Mouse (Mus musculus) right cerebral cortex, postnatal 4 days (tissue): ENCODE results near the gene Igf2bp3.
"Not testable (repeated sequence)": the region's sequence is repeated elsewhere in the genome, so short reads cannot be mapped to it uniquely, and the experiment has no call there.

Experiments
- DNase-seq: peaks from one replicate; pipeline ENCODE4 v3.0.0-alpha.2; 2022

The Igf2bp3 gene

DNA sequence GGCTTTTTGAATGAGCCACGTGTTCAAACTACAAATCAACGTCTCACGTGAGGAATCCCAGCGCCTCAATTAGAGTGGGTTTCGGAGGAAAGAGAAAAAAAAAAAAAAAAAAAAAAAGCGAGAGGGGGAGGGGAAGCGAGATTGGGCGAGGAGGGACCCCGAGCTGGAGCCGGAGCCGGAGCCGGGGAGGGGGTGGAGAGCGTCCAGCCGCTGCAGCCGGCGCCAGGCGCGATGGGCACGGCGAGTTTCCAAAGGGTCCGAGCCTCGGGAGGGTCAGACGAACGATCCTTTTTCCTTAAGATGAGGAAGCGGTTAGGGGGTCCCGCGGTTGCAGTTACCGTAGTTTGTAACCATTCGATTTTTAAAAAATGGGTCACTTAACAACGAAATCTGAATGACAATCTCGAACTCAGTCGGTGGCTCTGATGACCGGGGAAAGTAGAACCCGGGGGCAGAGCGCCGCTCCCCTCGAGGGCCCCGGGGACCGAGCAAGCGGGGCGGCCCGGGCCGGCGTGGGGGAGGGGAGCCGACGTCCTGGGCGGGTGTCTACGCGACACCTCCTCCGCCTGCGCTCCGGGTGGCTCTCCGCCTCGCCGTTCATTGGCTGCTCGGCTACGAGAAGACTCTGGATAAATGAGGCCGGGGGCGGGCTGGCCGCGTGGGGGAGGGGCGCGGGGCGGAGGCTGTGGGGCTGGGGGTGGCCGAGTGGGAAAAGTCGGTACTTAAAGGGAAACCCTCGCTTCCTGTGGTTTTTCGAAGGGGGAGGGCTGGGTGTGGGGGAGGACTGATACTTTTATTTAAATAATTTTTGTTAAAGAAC, at the start of gene Igf2bp3:
TSS of gene Igf2bp3 (minus strand) at position 30 of the 820 bp plus-strand sequence.
- peak; percentile 76 for DNase-seq

DNA sequence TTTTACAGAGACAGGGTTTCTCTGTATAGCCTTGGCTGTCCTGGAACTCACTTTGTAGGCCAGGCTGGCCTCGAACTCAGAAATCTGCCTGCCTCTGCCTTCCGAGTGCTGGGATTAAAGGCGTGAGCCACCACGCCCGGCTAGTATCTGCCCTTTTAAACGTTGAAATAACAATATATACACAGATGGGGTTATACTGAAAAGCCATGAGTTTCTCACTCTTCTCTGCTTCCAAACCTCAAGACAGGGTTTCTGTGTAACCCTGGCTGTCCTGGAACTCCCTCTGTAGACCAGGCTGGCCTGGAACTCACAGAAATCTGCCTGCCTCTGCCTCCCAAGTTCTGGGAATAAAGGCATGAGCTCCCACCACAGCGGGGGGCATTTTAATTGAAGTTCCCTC, 49.7 kb upstream of the Igf2bp3 start:
- DNase-seq, result not testable (repeated sequence)

DNA sequence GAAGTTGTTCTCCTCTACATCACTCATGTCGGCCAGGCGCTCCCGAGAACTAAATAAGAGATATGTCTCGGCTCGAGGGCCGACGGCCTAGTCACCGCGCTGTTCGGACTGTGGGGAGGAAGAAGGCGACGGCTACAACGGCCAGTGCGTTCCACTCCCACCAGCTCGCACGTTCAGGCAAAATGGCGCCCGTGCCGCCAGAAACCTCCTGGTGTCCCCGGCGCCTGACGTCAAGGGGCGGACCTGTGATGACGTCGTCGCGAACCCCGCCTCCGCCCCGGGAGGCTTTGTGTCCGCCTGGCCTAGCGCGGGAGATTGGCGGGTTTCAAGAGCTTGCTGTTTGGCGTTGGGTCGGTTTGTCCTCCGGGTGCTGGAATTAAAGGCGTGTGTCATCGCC, 49.1 kb upstream of the Igf2bp3 start, which contains the start of gene Tra2a:
TSS of gene Tra2a (minus strand) at position 187 of the 397 bp plus-strand sequence.
- peak; percentile 94 for DNase-seq

DNA sequence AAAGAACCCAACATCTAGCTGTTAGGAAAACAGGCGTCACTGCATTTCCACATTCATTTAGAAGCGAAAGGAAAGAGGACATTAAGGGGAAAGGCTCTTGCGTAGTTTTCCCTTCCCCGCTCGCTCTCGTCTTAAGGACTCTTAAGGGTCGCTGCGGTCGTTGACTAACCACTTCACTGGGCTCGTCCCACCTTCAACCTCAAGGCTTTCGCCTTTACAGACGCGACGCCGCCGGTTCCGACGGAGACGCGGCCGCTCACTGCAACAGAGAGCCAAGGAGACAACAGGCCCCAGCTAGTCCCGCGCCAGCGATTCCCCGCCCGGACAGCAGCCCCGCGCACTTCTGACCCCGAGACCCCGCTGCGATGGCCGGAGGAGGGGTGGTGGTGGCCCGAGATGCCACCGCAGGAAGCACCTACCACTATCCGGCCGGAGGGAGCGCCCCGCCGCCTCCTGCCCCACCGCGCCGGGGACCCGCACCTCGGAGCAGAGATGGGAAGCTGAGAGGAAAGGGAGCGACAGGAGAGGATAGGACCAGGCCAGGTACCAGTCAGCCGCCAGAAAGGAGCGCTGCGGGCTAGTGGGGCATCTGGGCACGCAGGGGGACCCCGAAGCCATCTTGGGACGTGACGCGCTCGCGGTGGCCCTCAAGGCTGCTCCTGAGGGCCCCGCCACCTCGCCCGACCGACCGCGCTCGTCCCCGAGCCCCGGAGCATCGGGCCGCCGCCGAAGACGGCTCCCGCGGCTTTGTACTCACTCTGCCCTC, 48.5 kb upstream of the Igf2bp3 start:
- DNase-seq, result peak; percentile 44

DNA sequence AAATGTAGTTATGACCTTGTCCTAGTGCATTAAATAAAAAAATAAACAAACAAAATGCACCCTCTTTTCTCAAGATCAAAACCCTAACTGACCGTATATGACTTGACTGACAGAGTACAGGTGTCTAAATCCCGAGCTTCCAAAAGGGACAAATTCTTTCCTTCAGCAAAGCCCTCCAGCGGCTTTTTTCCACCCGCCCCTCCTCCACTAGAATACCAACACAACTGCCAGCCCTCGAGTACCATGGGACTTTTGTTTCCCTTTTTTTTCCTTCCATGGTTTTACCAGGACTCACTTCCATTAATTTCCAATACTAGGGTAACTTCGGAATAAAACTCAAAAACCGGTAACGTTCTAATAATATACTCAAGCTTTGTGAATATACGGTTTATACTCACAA, 47.7 kb upstream of the Igf2bp3 start:
- DNase-seq, result no peak

DNA sequence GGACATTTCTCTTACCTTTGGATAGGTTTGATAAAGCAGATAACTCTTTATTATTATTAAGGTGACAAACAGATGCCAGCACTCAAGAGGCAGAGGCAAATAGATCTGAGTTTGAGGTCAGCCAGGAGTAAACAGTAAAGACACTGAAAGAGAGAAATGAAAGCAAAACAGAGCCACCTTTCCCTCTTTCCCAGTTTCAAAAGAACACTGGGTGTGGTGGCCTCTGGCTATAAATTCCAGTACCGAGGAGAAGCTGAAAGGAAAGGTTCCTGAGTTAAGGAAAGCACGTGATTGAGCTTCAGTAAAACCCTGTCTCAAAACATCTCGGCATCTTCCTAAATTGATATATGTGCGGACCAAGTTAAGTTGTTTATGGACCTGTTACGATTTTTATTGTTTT, 45.0 kb upstream of the Igf2bp3 start:
- DNase-seq, result no peak

DNA sequence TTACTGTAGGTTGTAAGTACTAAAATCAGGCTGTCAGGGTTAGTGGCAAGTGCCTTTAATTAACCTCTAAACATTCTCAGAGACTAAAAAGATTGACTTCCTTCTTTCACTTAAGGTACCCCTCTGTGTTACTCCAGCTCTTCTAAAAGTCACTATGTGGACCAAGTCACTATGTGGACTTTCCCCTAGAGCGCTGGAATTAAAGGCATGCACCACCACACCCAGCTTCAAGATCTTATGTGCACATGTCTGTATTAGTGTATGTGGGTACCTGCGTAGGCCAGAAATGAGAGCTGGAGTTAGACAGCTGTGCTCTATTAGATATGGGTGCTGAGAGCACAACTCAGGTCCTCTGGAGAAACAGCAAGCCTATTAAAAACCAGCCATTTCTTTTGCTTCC, 43.1 kb upstream of the Igf2bp3 start:
- DNase-seq, result no peak

DNA sequence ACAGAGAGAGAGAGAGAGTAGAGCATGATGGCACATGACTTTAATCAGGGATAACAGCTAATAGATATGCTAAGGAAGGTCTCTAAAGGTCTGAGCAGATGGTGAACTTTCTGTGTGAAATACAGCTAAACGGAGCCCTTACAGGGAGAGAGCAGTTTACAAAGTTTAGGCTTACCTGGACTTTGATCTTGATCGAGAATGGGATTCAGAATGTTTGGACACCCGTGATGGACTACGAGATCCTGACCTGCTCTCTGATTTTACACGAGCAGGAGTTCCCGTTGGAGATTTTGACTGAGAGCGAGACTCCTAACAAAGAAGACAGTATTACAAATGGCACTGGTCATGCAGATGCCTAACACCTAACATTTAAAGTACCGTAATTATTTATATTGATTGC, 37.5 kb upstream of the Igf2bp3 start:
- DNase-seq, result no peak

DNA sequence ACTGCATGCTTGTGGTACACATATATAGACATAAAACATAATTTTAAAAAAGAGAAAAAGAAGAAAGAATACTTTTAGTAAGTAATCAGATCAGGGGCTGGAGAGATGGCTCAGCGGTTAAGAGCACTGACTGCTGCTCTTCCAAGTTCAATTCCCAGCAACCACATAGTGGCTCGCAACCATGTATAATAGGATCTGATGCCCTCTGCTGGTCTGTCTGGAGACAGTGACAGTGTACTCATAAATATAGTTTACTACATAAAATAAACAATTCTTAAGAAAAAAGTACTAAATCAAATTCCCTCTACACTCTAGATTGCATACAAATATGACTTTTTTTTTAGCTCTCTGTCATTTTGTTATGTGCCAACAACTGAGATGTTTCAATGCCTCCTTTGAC, 36.4 kb upstream of the Igf2bp3 start:
- DNase-seq, result no peak

DNA sequence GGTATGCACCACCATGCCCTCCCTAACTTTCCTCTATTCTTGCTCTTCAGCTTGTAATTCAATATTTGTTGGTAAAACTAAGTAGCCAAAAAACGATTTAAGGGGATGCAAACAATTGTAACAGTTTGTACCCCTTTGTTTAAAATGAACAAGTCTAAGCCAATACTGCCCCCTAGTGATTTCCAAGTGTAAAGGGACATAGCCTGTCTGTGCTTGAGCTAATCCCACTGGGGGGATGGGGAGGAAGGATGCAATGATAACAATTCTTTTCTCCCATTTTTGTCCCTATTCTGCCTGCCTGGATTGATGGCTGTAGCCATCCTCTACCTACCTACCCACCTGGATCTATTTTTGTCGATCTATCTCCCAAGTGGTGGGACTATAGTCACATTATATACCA, 32.5 kb upstream of the Igf2bp3 start:
- DNase-seq, result no peak

DNA sequence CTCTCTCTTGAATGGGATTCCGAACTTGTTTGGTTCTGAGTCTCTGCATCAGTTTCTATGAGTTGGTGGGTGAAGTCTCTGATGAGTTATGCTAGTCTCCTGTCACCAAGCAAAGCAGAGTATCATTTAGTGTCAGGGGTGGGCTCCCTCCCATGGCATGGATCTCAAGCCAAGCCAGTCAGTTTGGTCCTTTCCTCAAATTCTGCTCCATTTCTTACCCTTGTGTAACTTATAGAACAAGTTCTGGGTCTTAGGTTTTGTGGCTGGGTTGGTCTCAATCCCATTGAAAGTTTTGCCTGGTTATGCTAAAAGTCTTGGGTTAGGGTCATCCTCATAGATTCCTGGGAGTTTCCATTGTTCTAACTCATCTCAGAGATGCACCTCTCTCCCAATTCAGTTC, 27.6 kb upstream of the Igf2bp3 start:
- DNase-seq, result no peak

DNA sequence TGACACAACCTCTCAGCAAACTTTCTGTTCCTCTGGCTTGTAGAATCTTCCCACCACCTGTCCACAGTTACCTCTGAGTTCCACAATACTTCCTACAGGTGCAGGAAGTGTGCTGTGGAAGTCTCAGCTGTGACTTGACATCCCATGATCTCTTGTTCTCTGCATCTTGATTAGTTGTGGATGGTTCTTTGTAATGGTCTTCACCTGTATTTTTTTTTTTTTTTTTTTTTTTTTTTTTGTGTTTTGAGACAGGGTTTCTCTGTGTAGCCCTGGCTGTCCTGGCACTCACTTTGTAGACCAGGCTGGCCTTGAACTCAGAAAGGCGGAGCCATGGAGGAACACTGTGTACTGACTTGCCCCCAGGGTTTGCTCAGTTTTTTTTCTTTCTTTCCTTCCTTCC, 26.8 kb upstream of the Igf2bp3 start:
- no peak for DNase-seq

DNA sequence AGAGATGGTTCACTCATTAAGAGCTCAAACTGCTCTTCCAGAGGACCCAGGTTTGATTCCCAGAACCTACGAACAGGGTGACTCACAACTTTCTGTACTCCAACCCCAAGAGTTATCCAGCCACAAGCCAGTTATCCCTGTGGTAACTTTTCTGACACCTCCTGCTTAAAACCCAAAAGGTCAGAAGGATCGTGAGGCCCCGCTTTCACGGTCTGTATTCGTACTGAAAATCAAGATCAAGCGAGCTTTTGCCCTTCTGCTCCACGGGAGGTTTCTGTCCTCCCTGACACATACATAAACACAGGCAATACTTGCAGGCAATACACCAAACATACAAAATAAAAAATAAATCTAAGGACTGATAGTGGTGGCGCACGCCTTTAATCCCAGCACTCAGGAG, 21.6 kb upstream of the Igf2bp3 start:
- DNase-seq, result peak; percentile 100

DNA sequence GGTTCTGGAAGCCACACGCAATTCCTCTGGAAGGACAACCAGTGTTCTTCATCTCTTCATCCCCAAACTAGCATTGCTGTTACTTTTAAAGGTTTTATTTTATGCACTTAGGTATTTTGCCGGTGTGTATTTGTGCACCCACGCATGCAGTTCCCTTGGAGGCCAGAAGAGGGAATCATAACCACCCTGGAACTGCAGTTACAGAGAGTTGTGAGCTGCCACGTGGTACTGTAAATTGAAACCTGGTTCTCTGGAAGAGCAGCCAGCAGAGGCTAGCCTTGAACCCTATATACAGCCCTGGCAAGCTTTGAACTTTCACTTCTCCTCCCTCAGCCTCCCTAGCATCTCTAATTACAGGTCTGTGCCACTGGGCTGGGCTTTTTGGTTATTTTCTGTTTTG, 18.6 kb upstream of the Igf2bp3 start:
- no peak for DNase-seq

DNA sequence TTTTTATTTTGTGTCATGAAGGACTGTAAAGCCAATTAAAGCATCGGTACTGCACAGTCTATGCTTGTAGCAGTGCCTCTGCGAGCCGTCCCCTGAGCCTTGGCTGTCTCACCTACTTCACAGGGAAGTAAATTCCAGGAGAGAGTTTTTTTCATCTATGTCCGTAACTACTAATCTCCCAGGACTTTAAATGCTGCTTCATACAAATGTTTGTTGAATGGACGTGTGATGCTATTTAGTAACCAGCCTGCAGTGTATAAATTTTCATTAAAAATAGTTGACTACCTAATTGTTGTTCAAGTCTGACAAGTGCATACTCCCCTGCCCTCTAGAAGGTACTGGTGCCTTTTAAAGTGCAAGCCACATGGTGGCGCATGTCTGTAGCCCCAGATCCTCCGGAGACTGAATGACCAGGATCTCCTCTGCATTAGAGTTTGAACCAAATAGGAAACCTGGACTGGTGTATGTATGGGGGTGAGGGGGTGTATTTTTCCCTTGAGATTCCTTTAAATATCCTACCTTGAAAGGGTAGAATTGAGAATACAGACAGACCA, 13.4 kb upstream of the Igf2bp3 start:
- peak; percentile 25 for DNase-seq

DNA sequence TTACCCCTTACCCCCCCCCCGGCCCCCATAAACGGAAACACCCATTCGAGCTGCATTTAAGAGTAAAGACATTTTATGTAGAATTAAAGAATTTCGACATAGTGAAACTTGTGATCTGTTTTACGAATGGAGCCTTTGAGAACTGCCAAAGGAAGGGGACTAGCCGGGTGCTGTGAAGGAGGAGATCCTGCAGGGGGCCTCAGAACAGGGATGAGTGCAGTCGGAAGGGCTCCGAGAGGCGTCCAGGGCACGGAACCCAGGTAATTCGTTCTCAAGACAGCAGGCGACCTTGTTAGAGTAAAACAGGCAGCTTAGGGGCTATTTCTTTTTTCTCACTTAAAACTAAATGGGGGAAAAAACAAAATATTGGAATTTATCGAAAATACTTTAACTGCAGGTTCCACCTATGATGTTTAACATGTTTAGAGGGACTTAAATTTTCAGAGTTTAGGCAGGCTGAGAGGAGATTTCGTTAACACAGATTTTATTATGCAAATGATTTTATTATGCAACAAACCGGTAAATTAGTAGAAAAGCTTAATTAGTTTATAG, 12.5 kb upstream of the Igf2bp3 start:
- peak; percentile 15 for DNase-seq

DNA sequence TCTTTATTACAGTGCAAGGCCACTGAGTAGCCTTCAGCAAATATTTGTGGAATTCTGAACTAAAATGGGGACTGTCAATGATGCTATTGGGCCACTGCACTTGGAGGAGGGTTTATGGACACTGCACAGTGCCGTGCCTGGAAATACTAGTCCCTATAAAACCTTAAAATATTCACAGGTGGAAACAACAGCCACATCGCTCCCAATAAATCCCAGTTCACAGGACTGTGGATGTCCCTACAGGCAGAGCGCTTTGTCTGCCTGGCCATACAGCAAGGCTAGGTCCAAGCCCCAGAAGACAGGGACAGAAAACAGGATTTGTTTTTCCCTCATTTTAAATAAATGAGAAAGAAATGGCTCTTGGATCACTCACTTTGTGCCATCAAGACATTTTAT, 11.0 kb upstream of the Igf2bp3 start:
- DNase-seq, result no peak

DNA sequence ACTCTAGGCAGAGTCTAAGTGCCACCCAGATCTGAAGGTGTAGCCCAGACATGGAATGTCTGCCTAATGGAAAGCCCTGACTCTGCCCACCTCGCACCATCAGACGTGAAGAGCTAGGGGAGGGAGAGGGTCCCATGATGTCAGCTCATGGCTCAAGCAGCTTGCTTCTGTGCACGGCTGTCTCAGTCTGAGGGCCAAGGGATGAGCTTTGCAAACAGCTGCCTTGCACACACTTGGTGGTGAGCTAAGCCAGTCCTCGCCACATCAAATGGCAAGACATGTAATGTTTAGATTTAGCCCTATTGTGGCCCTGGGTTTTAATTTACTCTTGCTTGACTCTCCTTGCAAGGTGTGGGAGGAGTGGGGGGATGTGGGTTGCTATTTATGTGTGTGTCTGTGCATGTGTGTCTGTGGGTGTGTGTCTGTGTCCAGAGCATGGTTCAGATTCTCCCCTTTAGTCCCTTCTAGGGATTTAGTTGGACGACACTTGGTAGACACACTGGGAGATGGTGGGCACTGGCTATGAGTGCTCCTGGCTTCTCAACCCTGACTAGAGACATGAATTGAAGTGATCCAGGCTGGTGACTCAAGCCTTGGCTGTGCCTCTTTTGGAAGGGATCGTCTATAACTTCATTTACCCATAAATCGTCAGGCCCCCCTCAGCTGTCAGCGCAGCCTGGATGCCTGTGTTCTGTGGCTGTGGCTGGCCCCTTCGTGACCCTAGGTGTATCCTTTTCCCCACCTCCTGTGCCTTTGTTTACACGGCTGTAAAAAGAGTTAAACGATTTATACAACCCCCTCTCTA, 10.4 kb upstream of the Igf2bp3 start:
- DNase-seq, result no peak

DNA sequence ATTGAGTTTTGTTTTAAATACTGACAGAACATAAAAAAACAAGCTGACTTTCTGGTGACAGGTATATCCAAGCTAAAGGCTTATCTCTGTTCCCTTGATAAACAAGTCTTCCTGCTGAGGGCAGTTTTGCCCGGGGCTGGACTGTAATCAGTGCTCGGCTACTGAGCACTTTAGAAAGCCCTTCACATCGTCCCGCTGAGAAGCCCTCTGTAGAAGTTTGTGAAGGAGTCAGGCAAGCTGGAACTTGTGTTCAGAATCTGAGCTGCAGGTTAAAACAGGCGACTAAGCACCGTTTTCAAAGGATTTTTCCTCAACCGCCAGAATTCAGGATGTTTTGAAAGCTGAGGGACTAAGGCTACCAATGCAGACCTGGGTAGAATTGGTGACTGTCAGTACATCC, 7.1 kb upstream of the Igf2bp3 start:
- no peak for DNase-seq

DNA sequence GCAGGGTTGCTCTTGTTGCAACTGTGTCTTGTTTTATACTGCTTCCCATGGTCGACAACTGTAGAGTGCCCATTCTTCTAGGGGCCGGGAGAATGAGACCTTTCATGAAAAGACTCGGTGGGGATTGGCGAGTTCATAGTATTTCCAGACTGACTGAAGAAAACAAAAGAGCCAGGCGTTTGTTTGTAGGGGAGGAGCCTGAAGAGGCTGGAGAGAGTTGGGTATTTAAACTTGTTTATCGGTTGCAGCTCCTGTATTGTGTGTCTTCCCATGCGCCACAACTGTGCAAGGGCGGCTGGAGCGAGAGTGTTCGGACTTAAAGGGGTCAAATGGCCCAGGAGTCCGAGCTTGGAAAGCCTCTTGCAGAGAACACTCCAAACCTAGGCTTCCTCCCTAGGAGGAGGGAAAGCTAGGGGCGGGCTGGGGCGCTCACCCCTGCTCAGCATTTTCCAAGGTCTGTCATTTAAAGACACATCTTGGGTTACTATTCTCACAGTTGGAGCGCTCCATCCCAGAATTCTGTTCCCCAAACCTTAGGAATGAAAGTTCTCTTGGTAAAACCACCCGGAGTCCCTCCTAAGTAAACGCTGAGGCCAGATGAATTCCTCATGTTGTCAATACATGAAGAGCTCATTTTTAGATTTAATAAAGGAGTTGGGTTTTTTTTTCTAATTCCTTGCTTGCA, 5.3 kb upstream of the Igf2bp3 start:
- no peak for DNase-seq

DNA sequence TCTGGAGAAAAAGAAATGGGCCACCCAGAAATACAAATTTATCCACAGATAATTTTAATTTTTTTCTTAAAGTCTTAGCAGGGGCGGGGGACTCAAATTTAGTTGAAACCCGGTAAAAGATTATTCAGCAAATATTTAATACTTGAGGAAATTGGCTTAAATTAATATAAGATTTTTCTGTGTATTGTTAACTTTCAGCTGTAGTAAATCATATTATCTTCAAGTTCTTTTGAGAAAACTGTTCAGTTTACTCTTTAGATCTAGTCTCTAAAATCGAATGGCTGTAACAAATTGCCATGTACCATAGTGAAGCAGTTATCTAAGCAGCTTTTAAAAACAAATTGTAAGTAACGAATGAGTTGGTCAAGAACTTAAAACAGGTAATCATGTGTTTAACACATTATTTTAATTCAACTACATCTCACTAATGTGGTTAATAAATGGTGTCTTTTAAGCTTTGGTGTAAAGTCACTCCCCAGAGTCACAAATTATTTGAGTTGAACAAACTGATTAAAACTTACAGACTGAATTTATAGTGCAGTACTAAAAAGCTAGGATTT, 4.3 kb upstream of the Igf2bp3 start:
- no peak for DNase-seq

DNA sequence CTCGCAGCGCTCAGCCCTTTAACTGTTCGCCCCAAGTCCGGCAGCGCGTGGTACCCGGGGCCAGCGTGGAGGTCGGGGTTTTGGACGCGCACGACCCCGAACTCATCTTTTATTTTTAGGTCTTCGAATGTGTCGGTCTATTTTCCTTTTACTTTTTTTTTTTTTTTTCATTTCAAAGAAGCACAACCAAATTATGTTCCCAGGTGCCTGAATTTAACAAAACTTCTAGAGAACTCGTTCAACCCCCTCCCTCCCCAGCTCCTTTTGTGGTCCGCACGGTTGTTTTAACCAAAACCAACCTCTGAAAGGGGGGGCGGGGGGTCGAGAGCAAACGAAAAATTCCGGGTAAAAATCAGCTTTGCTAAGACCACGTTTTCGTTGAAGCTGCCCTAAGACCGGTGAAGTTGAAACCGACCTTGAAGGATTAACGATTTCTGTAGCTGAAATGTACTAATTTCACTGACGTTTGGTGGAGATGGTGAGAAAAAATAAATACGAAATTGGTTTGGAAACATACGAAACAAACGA, 3.6 kb upstream of the Igf2bp3 start:
- DNase-seq, result no peak
